Mouse (Mus musculus): ENCODE measurements around the gene Nptn.

DNA sequence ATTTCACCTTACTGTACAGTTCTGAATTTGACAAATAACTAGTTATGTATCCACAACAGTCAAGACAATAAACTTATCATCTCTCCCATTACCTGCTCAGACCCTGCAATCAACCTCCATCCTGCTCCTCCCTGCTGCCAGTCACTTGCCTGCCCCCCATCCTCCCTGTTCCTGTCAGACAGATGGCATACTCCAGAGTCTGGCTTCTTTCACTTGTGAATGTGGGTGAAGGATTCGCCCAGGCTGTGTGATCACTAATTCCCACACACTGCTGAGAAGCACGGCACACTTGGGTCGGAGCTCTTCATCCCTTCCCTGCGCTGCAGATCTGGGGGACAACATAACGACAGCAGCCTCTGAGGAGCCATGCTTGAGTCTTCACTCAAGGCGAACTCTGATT lies 100.1 kb downstream of the Nptn start:
- TF ChIP-seq HCFC1 (IDR thresholded peaks at IDR 0.05; ENCODE audit: borderline replicate concordance, insufficient read depth, low read length) (no peak), ZC3H11A (IDR thresholded peaks at IDR 0.05; ENCODE audit: borderline replicate concordance, low read depth, low read length) (no peak), CHD2 (IDR thresholded peaks at IDR 0.05; ENCODE audit: low read depth, low read length) (no peak), MAFK (IDR thresholded peaks at IDR 0.05; ENCODE audit: insufficient read depth, low read depth, low read length) (no peak)
